Mouse (Mus musculus): Measurements from ENCODE around the gene Olfr67. TPM values are rescaled to one million over a fixed set of nuclear protein-coding genes. Genes with fewer than 3 reads are reported as not detected.

Olfr67 gene
- total RNA-seq, 1 experiment = not detected

DNA sequence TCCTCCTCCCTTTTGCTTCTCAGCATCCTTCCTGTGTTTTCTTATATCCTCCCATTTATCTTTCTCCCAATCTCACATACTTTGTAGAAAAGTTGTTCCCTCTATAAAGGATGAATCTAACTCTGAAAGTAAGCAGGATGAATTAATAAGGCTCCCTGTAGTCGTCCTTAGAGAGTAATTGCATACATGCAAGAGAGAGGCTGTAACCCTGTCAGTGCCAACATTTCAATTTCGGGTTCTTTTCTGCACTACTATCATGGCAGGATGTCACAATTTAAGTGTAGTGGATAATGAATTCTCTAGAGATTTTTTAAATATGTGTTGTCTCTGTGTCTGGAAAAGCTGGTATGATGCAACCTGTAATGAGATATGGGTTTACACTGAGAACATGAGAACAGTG lies 34.4 kb downstream of the Olfr67 start, which contains the start of gene Olfr630:
Gene Olfr630 (minus strand): TSS at position 101 of the 400 bp plus-strand sequence.
- H3K4me1 ChIP-seq (ENCODE audit: control insufficient read depth in 2 of 2, insufficient read depth in 2 of 2, low read length in 2 of 2, poor library complexity in 1 of 2) = no peaks in the 10 kb centered on the region
- H3K27ac ChIP-seq (ENCODE audit: insufficient read depth, low read depth, low read length, poor library complexity, severe bottlenecking) = no peak within 1 kb of the TSS
- no peaks in the 10 kb centered on the region for H3K9me3 ChIP-seq (ENCODE audit: control insufficient read depth, insufficient read depth, low read depth, low read length)
- no peaks in the 10 kb centered on the region for H3K36me3 ChIP-seq (ENCODE audit: control insufficient read depth, insufficient read depth, low read length, poor library complexity, severe bottlenecking)
- H3K9ac ChIP-seq (ENCODE audit: insufficient read depth, low read depth, low read length, poor library complexity, severe bottlenecking) = no peak within 1 kb of the TSS
- no peak for DNase-seq (ENCODE audit: low read depth, low spot score)
- in situ Hi-C loops (cut with MboI; ENCODE audit: low sequenced_read_pairs in 2 of 2, unreplicated experiment in 2 of 2) = no loop called here
- no peak for TF ChIP-seq MAFK (IDR thresholded peaks at IDR 0.05; ENCODE audit: insufficient read depth, low read depth, low read length)
- no peak for TF ChIP-seq CHD2 (IDR thresholded peaks at IDR 0.05; ENCODE audit: low read depth, low read length)
- TF ChIP-seq ZC3H11A (IDR thresholded peaks at IDR 0.05; ENCODE audit: borderline replicate concordance, low read depth, low read length) = no peak
- no peak for TF ChIP-seq ZNF384 (IDR thresholded peaks at IDR 0.05; ENCODE audit: low read depth, low read length)
- TF ChIP-seq HCFC1 (IDR thresholded peaks at IDR 0.05; ENCODE audit: borderline replicate concordance, insufficient read depth, low read length) = no peak
- no peak within 1 kb of the TSS for H3K4me3 ChIP-seq (ENCODE audit: insufficient read depth in 1 of 2, low read depth in 1 of 2, low read length in 2 of 2, poor library complexity in 1 of 2, severe bottlenecking in 1 of 2)

- Histone ChIP-seq H3K27ac (ENCODE audit: insufficient read depth, low read depth, low read length, poor library complexity, severe bottlenecking) (no peak within 1 kb of the TSS), H3K4me1 (ENCODE audit: control insufficient read depth in 2 of 2, insufficient read depth in 2 of 2, low read length in 2 of 2, poor library complexity in 1 of 2) (no peaks in the 10 kb centered on the region), H3K4me3 (ENCODE audit: insufficient read depth in 1 of 2, low read depth in 1 of 2, low read length in 2 of 2, poor library complexity in 1 of 2, severe bottlenecking in 1 of 2) (no peak within 1 kb of the TSS), H3K9me3 (ENCODE audit: control insufficient read depth, insufficient read depth, low read depth, low read length) (no peaks in the 10 kb centered on the region), H3K9ac (ENCODE audit: insufficient read depth, low read depth, low read length, poor library complexity, severe bottlenecking) (no peak within 1 kb of the TSS), H3K36me3 (ENCODE audit: control insufficient read depth, insufficient read depth, low read length, poor library complexity, severe bottlenecking) (no peaks in the 10 kb centered on the region)
- TF ChIP-seq HCFC1 (IDR thresholded peaks at IDR 0.05; ENCODE audit: borderline replicate concordance, insufficient read depth, low read length) = no peak
- TF ChIP-seq CHD2 (IDR thresholded peaks at IDR 0.05; ENCODE audit: low read depth, low read length) = no peak
- no peak for TF ChIP-seq MAFK (IDR thresholded peaks at IDR 0.05; ENCODE audit: insufficient read depth, low read depth, low read length)
- in situ Hi-C loops (cut with MboI; ENCODE audit: low sequenced_read_pairs in 2 of 2, unreplicated experiment in 2 of 2) = no loop called here
- no peak for DNase-seq (ENCODE audit: low read depth, low spot score)
Measured at GRCm38 (mm10) chr7:103744843-103745242, 46.8 kb downstream of the Olfr67 start, which contains the start of gene Olfr629. TSS of gene Olfr629 (minus strand) at chr7:103744943.

Other genes with a start within 250 kb of the Olfr67 start
- gene Olfr612, start 249.1 kb downstream of the Olfr67 start, total RNA-seq (2012; rRNA removed) = not detected in 2 replicates
- not detected in 2 replicates for gene Olfr613, start 243.7 kb downstream of the Olfr67 start, total RNA-seq (2012; rRNA removed)
- not detected in 2 replicates for gene Olfr615, start 235.7 kb downstream of the Olfr67 start, total RNA-seq (2012; rRNA removed)
- gene Olfr616, start 222.7 kb downstream of the Olfr67 start, total RNA-seq (2012; rRNA removed) = not detected in 2 replicates
- gene Olfr617, start 218.8 kb downstream of the Olfr67 start, total RNA-seq (2012; rRNA removed) = not detected in 2 replicates
- gene Olfr618, start 201.7 kb downstream of the Olfr67 start, total RNA-seq (2012; rRNA removed) = not detected in 2 replicates
- not detected in 2 replicates for gene Olfr619, start 191.2 kb downstream of the Olfr67 start, total RNA-seq (2012; rRNA removed)
- not detected in 2 replicates for gene Olfr620, start 179.3 kb downstream of the Olfr67 start, total RNA-seq (2012; rRNA removed)
- gene Olfr622, start 149.1 kb downstream of the Olfr67 start, total RNA-seq (2012; rRNA removed) = not detected in 2 replicates
- not detected in 2 replicates for gene Olfr623, start 128.1 kb downstream of the Olfr67 start, total RNA-seq (2012; rRNA removed)
- 0.04 TPM in 1 of 2 replicates, not detected in the other for gene Olfr624, start 120.6 kb downstream of the Olfr67 start, total RNA-seq (2012; rRNA removed)
- gene Olfr625-ps1, start 109.1 kb downstream of the Olfr67 start, total RNA-seq (2012; rRNA removed) = not detected in 2 replicates
- not detected in 2 replicates for gene Olfr243, start 77.2 kb downstream of the Olfr67 start, total RNA-seq (2012; rRNA removed)
- not detected in 2 replicates for gene Olfr628, start 61.4 kb downstream of the Olfr67 start, total RNA-seq (2012; rRNA removed)
- gene Olfr629, start 46.9 kb downstream of the Olfr67 start, total RNA-seq (2012; rRNA removed) = not detected in 2 replicates
- not detected in 2 replicates for gene Olfr630, start 34.5 kb downstream of the Olfr67 start, total RNA-seq (2012; rRNA removed)
- not detected in 2 replicates for gene Olfr69, start 20.2 kb downstream of the Olfr67 start, total RNA-seq (2012; rRNA removed)
- gene Olfr68, start 12.1 kb downstream of the Olfr67 start, total RNA-seq (2012; rRNA removed) = not detected in 2 replicates
- gene Hbb-bt, start 22.2 kb upstream of the Olfr67 start, total RNA-seq (2012; rRNA removed) = not detected in 2 replicates
- gene Hbb-bs, start 36.3 kb upstream of the Olfr67 start, total RNA-seq (2012; rRNA removed) = not detected in 2 replicates
- gene Hbb-bh2, start 48.7 kb upstream of the Olfr67 start, total RNA-seq (2012; rRNA removed) = not detected in 2 replicates
- gene Hbb-bh1, start 51.3 kb upstream of the Olfr67 start, total RNA-seq (2012; rRNA removed) = not detected in 2 replicates
- not detected in 2 replicates for gene Hbb-y, start 61.4 kb upstream of the Olfr67 start, total RNA-seq (2012; rRNA removed)
- gene Olfr66, start 94.4 kb upstream of the Olfr67 start, total RNA-seq (2012; rRNA removed) = not detected in 2 replicates
- not detected in 2 replicates for gene Olfr64, start 102.7 kb upstream of the Olfr67 start, total RNA-seq (2012; rRNA removed)
- not detected in 2 replicates for gene Olfr65, start 111.7 kb upstream of the Olfr67 start, total RNA-seq (2012; rRNA removed)
- not detected in 2 replicates for gene Olfr631, start 137.0 kb upstream of the Olfr67 start, total RNA-seq (2012; rRNA removed)
- gene Olfr632, start 142.5 kb upstream of the Olfr67 start, total RNA-seq (2012; rRNA removed) = not detected in 2 replicates
- not detected in 2 replicates for gene Olfr633, start 152.6 kb upstream of the Olfr67 start, total RNA-seq (2012; rRNA removed)
- gene Olfr635, start 179.3 kb upstream of the Olfr67 start, total RNA-seq (2012; rRNA removed) = not detected in 2 replicates
- gene Olfr638, start 206.9 kb upstream of the Olfr67 start, total RNA-seq (2012; rRNA removed) = not detected in 2 replicates
- gene Olfr639, start 225.5 kb upstream of the Olfr67 start, total RNA-seq (2012; rRNA removed) = 0.42 and 0.45 TPM in 2 replicates
- not detected in 2 replicates for gene Olfr640, start 233.8 kb upstream of the Olfr67 start, total RNA-seq (2012; rRNA removed)
- not detected in 2 replicates for gene Olfr641, start 243.6 kb upstream of the Olfr67 start, total RNA-seq (2012; rRNA removed)